Mouse (Mus musculus) C2C12 (cell line): ENCODE measurements around the gene Bmper. TPM values are rescaled to one million over a fixed set of nuclear protein-coding genes. Genes with fewer than 3 reads are reported as not detected.

Experiments
- H3K27me3 ChIP-seq: one replicate; pipeline ENCODE4 v1.6.1; 2011; ENCODE audit not compliant: control insufficient read depth, insufficient read depth, insufficient read length
- H3K36me3 ChIP-seq: one replicate; pipeline ENCODE4 v1.6.1; 2011; ENCODE audit not compliant: control insufficient read depth, insufficient read depth
- H3K4me3 ChIP-seq: one replicate; pipeline ENCODE4 v1.5.1; 2011; ENCODE audit warnings: mild to moderate bottlenecking, control low read depth; ENCODE audit not compliant: poor library complexity, insufficient read depth, severe bottlenecking
- H3K79me2 ChIP-seq: one replicate; pipeline ENCODE4 v1.6.1; 2011; ENCODE audit not compliant: control insufficient read depth, insufficient read depth
- H3K79me3 ChIP-seq: one replicate; pipeline ENCODE4 v1.6.1; 2011; ENCODE audit warnings: low read depth, control low read depth
- H3ac ChIP-seq: one replicate; pipeline ENCODE3; 2011; ENCODE audit warnings: low read depth; ENCODE audit not compliant: control insufficient read depth, insufficient read length
- CEBPB ChIP-seq: IDR thresholded peaks from one replicate; pipeline ENCODE4 v1.6.1; 2011; ENCODE audit warnings: low read depth, mild to moderate bottlenecking, control low read depth, moderate library complexity
- CTCF ChIP-seq: IDR thresholded peaks from one replicate; pipeline ENCODE4 v1.5.1; 2011; ENCODE audit not compliant: control insufficient read depth, insufficient read depth, insufficient read length
- FOSL1 ChIP-seq: IDR thresholded peaks from one replicate; pipeline ENCODE4 v1.8.0; 2011; ENCODE audit warnings: mild to moderate bottlenecking, low read length; ENCODE audit not compliant: poor library complexity, insufficient read depth, severe bottlenecking
- MAX ChIP-seq: IDR thresholded peaks from one replicate; pipeline ENCODE4 v1.6.1; 2011; ENCODE audit warnings: mild to moderate bottlenecking, control low read depth
- MYOD1 ChIP-seq: IDR thresholded peaks from one replicate; pipeline ENCODE4 v1.6.1; 2011; ENCODE audit warnings: low read depth; ENCODE audit not compliant: control insufficient read depth, insufficient read length
- MYOG ChIP-seq: IDR thresholded peaks from one replicate; pipeline ENCODE4 v1.6.1; 2011; ENCODE audit not compliant: control insufficient read depth, insufficient read length; ENCODE audit errors: extremely low read depth
- USF1 ChIP-seq: IDR thresholded peaks from one replicate; pipeline ENCODE4 v1.6.1; 2011; ENCODE audit warnings: low read depth, mild to moderate bottlenecking, control low read depth, moderate library complexity
- polyA plus RNA-seq: library from polyadenylated mRNA; unstranded; fragments of >200 nt; fragmentation: generic; extraction: Trizol; gene quantifications from one replicate; pipeline ENCODE4 v1.2.1, GENCODE M21; 2012; ENCODE audit warnings: missing spikeins

Gene Bmper
- polyA plus RNA-seq, 1 experiment, result 1.2 TPM

DNA sequence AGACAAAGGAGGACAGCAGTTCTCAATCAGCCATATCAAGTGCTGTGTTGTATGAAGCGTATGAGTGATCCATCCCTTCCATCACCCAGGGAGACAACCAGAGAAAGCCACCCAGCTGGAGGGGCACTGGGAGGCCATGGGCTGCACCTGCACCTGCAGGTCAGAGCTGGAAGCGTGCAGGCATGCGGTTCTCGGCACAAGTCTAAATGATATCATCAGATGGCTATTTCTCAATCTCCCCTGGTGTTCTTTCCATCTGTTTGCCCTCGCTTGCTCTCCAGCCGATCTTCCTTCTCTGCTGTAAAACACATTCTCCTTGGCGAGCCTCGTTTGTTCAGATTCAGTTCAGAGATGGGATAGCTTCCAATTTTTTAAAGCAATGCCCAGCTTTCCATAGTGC lies 160.4 kb downstream of the Bmper start:
- H3K79me2 ChIP-seq, result no peaks in the 10 kb centered on the region
- H3K4me3 ChIP-seq, result no peak overlapping the region
- H3K79me3 ChIP-seq, result no peaks in the 10 kb centered on the region
- no peaks in the 10 kb centered on the region for H3K27me3 ChIP-seq
- TF ChIP-seq CEBPB (no peak), MAX (no peak), MYOG (no peak), FOSL1 (no peak), USF1 (no peak), MYOD1 (no peak), CTCF (no peak)
- H3ac ChIP-seq, result no peak overlapping the region
- no peaks in the 10 kb centered on the region for H3K36me3 ChIP-seq

DNA sequence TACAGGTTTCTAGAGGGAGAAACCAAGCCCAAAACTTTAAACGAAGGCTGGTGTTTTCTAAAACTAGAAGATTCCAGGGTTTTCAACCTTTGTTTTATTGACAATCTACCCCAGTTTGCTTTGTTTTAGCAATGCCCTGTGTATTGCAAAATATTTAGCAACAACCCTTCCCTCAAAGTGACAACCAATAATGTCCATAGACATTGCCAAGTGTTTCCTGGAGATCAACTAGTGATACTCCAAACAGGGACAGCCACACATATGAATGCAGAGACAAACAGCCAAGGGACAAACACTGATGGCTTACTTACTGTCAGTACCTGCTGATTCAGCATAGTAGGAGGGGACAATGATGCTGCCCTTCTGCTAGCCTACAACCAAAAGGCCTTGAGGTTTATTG lies 161.0 kb downstream of the Bmper start:
- H3K79me2 ChIP-seq, result no peaks in the 10 kb centered on the region
- TF ChIP-seq MYOD1, result no peak
- no peak for TF ChIP-seq CTCF
- no peak for TF ChIP-seq CEBPB
- no peak for TF ChIP-seq MAX
- TF ChIP-seq USF1, result no peak
- TF ChIP-seq FOSL1, result no peak
- no peak for TF ChIP-seq MYOG
- no peak overlapping the region for H3K4me3 ChIP-seq
- H3K36me3 ChIP-seq, result no peaks in the 10 kb centered on the region
- no peak overlapping the region for H3ac ChIP-seq
- H3K27me3 ChIP-seq, result no peaks in the 10 kb centered on the region
- no peaks in the 10 kb centered on the region for H3K79me3 ChIP-seq

- TF ChIP-seq FOSL1 (no peak), MYOG (no peak), MAX (no peak), CTCF (no peak), MYOD1 (no peak), USF1 (peak; percentile 6), CEBPB (no peak)
- Histone ChIP-seq H3K4me3 (no peak overlapping the region), H3ac (no peak overlapping the region), H3K27me3 (no peaks in the 10 kb centered on the region), H3K36me3 (no peaks in the 10 kb centered on the region), H3K79me3 (no peaks in the 10 kb centered on the region), H3K79me2 (no peaks in the 10 kb centered on the region)
Measured at GRCm38 (mm10) chr9:23384880-23385279, 162.0 kb downstream of the Bmper start.

DNA sequence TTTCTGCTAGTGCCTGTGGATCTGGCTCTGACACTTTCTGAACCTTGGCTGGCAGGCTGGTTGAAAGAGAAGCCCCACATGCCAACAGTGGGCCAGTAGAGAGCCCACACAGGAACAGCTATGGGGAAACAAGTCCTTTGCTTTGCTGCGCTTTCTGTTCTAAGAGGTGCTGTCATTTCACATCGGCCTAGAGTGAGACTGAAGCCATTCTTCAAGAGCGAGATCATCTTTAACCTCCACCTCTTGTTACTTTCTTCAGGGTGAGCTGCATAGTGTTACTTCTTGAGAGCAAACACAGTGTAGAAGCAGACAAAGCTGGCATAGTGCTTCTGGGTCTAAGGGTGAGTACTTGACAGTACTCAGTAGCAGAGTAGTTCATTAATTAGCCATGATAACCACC lies 163.3 kb downstream of the Bmper start:
- Histone ChIP-seq H3K4me3 (no peak overlapping the region), H3K36me3 (no peaks in the 10 kb centered on the region), H3K79me3 (no peaks in the 10 kb centered on the region), H3ac (no peak overlapping the region), H3K79me2 (no peaks in the 10 kb centered on the region), H3K27me3 (no peaks in the 10 kb centered on the region)
- no peak for TF ChIP-seq MAX

DNA sequence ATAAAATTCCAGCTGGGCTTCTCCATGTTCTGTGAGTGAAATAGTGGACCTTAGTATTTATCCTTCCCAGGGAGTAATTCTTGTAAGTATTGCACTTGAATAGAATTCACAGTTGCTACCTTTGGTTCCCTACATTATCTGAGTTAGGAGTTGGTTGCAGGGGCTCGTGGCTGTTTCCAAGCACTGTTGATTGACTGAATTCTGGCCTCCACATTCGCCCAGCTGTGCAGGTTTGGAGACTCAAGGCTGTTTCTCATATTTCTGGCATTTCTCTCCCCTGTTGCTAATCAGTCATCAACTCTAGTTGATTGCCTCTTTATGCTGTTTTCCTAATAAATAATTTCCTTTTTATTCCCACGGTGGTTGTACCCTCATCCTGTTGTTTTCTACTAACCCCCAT lies 167.2 kb downstream of the Bmper start:
- H3K79me3 ChIP-seq, result no peaks in the 10 kb centered on the region
- no peak for TF ChIP-seq MYOG
- no peak for TF ChIP-seq USF1
- TF ChIP-seq MYOD1, result no peak
- TF ChIP-seq MAX, result no peak
- no peak for TF ChIP-seq FOSL1
- TF ChIP-seq CTCF, result no peak
- TF ChIP-seq CEBPB, result no peak
- H3K79me2 ChIP-seq, result no peaks in the 10 kb centered on the region
- H3ac ChIP-seq, result no peak overlapping the region
- H3K36me3 ChIP-seq, result no peaks in the 10 kb centered on the region
- H3K4me3 ChIP-seq, result no peak overlapping the region
- no peaks in the 10 kb centered on the region for H3K27me3 ChIP-seq

GRCm38 (mm10) chr9:23394652-23395317 lies 171.9 kb downstream of the Bmper start:
- Histone ChIP-seq H3ac (no peak overlapping the region), H3K4me3 (no peak overlapping the region), H3K79me2 (no peaks in the 10 kb centered on the region), H3K27me3 (no peaks in the 10 kb centered on the region), H3K36me3 (no peaks in the 10 kb centered on the region), H3K79me3 (no peaks in the 10 kb centered on the region)
- no peak for TF ChIP-seq MYOD1
- no peak for TF ChIP-seq MAX
- TF ChIP-seq FOSL1, result no peak
- no peak for TF ChIP-seq USF1
